Mouse (Mus musculus) cerebellum, postnatal 14 days (tissue): Measurements from ENCODE around the gene Mybph.

Experiments used
- DNase-seq, 2 experiments: peaks; one replicate each; pipeline ENCODE4 v3.0.0; 2021; ENCODE audit warnings: mixed read lengths in 2 of 2

The Mybph gene

DNA sequence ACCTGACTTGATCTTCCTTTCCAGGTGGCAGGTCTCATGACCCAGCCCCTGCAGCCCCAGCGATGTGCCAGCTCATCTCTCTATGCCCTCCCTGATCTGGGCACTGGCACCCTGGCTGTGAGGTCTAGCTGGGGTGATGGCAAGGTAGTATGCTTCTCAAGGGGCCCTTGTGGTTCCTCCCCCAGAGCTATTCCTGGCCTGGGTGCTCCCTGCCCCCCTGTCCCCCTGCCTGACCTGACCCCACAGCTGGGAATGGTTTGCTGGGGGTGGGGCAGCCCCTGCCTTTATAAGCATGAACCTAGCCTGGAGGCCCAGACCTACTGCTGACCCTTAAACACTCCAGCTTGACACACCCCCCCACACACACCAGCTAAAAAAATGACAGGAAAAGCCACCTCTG, at the start of gene Mybph:
Gene Mybph (plus strand): TSS at position 323 of the 400 bp plus-strand sequence.
- DNase-seq: no peak

DNA sequence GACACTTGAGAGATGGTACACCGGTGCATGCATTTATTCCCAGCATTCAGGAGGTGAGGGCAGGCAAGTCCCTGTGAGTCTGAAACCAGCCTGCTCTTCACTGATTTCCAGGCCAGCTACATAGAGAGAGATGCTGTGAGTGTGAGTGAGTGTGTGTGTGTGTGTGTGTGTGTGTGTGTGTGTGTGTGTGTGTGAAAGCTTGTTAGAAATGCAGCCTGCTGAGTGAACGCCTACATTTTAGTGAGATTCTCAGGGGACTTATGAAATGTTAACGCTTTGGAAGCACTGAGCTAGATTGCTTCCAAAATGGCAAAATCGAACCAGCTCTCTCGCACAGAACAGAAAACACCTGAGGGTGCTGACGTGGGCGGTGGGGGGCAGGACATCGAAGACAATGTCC, 47.2 kb upstream of the Mybph start:
- DNase-seq: no peak

GRCm38 (mm10) chr1:134150076-134150475, 43.2 kb upstream of the Mybph start:
- DNase-seq: no peak

DNA sequence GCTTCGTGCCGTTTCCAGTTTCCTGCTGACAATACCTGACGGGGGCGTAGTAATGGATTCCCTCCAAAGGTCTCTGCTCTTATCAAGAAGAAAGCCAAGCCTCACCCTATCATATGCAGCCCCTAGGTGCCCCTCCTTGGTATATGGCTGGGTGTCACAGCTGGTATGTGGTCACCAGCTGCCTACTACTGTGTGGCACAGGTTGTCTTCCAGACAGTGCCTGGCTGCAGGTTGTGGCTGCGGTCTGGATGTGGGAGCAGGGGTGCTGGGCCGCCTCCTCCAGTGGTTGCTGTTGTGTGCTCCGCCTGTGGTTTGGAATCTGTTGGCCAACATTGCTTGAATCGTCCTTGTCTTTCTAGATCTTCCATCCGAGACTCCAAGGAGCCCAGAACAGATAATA, 42.5 kb upstream of the Mybph start:
- no peak for DNase-seq

DNA sequence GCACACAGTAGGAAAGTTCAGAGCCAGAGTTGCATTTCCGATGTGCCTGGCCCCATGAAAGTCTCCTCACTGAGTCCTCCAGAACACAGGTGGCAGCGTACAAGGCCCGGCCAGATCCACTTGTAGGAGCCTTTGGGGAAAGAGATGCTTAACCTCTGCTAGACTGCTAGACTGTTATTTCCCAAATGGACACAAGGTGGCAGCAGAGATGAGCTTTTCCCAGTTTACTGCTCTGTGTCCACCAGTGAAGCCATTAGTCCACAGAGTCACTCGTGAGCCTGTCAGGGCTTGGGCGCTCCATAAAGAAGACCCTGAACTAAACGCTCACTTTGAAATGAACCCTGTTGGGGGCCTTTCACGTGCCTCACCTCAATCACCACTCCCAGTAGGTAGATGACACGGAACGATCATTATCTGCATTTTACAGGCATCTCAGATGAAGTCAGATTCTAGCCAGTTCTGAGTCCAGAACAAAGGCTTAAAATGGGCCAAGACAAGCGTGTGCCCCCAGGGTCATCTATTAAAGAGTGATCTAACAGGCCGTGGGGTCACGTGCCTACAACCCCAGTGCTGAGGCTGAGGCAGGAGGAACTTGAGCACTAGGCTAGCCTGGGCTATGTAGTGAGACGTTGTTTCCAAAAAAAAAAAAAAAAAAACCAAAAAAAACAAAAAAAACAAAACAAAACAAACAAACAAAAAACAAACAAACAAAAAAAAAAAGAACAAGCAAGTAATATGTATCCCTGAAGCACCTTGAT, 41.4 kb upstream of the Mybph start:
- peak; percentile 93 to 95 for DNase-seq

DNA sequence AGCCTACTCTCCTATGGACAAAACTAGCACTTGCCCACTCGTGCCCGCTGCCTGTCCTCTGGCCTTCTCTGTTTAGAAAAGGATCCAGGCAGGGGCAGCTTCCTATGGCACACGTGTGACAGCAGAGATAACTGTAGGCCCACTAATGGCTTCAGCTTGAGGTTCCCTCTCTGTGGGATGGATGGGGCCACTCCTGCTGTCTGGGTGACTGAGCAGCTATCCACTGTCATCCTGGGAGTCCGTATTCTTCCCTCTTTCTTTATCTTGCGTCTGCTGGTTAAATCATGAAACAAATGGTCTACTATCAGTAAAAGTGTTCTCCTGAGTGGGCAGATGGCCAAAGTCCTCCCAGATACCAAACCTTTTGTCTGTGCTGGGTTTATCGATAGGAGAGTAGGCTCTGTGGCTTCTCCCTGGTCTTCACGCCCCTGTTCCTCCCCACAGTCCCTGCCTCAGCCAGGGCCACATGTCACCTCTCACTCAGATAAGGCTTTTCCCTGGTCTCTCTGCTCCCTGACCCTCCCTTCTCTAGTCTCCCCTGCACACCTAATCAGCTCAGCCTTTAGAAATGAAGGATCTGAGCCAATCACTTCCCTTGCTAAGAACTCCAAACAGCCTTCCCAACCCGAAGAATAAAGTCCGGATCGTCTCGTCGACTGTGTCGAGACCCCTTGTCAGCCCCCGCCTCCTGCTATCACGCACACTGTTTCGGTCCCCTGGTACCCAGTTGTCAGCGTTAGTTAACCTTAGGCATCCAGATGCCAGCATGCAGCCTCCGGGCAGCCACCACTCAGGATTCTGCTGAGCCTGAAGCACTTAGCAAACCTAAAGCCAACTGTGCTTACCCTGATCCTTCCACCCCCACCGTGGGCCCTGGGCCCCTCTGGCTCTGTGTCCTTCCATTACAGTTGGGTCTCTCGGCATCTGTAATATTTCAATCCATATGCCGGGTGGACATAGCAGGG, 40.3 kb upstream of the Mybph start:
- no peak for DNase-seq

- no peak for DNase-seq
Observed at GRCm38 (mm10) chr1:134154121-134154520, 39.1 kb upstream of the Mybph start.

DNA sequence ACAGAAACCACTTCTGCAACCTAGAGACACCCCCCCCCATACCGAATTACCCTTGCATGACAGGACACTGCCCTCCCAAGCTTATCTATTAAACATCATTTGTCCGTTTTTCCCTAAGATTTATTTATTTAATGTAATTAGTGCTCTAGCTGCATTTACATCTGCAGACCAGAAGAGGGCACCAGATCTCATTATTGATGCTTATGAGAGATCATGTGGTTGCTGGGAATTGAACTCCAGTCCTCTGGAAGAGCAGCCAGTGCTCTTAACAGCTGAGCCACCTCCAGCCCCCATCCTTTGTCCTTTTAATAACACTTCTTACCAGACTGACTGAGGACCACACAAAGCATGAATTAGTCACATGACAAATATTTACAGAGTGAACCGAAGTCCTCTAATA, 38.6 kb upstream of the Mybph start:
- DNase-seq: no peak

DNA sequence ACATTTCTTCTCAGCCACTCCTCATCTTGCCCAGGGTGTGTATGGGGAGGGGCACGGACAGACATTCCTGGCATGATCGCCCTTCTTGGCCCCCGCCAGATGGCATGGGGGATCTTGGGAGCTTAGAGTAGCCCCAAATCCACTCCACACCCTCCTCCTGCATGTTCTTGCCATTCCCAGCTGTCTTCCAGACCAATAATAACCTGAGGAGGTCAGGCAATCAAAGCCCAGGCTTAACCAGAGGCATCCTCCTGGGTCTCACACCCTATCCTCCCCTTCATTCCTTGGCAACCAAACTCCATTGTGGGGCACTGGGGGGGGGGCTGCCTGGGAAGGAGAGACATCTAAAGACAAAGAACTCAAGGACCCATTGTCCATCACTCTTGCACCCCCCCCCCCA, 32.8 kb upstream of the Mybph start:
- DNase-seq: no peak

- DNase-seq: no peak
Observed at GRCm38 (mm10) chr1:134161399-134161798, 31.8 kb upstream of the Mybph start.

GRCm38 (mm10) chr1:134162510-134163225, 30.6 kb upstream of the Mybph start:
- DNase-seq: no peak

- DNase-seq: no peak
Observed at GRCm38 (mm10) chr1:134163476-134163875, 29.8 kb upstream of the Mybph start.

- no peak for DNase-seq
Observed at GRCm38 (mm10) chr1:134164454-134164853, 28.8 kb upstream of the Mybph start.

- DNase-seq: no peak
Observed at GRCm38 (mm10) chr1:134166547-134166946, 26.7 kb upstream of the Mybph start.

GRCm38 (mm10) chr1:134167416-134168305, 25.6 kb upstream of the Mybph start:
- DNase-seq: peak; percentile 29 to 39

- no peak for DNase-seq
Observed at GRCm38 (mm10) chr1:134168567-134168966, 24.7 kb upstream of the Mybph start.

GRCm38 (mm10) chr1:134168985-134169697, 24.1 kb upstream of the Mybph start:
- no peak for DNase-seq

DNA sequence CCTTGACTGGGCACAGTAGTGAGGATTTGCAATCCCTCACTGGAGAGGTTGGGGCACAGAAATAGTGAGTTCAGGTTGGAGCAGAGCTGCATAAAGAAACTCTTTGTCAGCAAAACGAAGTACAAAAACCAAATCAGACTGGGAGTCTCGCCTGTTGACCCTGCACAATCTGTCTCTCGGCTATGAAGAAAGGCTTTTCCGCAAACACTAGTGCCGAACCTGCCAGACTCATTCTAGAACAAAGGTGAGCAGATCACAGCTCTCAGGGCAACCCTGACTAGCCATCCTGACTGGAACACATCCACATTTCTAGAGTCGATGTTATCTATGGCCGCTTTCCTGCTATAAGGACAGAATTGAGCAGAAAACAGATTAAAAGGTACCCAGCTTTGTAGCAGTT, 20.2 kb upstream of the Mybph start:
- no peak for DNase-seq

- no peak for DNase-seq
Observed at GRCm38 (mm10) chr1:134177976-134178375, 15.3 kb upstream of the Mybph start.

GRCm38 (mm10) chr1:134182025-134182424, 11.2 kb upstream of the Mybph start, which contains the start of gene Chil1:
Chil1 (plus strand) TSS chr1:134182176.
- DNase-seq: no peak

GRCm38 (mm10) chr1:134184089-134184488, 9.2 kb upstream of the Mybph start:
- no peak for DNase-seq
